Mouse (Mus musculus) C2C12 (cell line): Measurements from ENCODE around the gene D10Jhu81e. TPM values are rescaled to one million over a fixed set of nuclear protein-coding genes. Genes with fewer than 3 reads are reported as not detected.
"Not testable (repeated sequence)": the region's sequence is repeated elsewhere in the genome, so short reads cannot be mapped to it uniquely, and the experiment has no call there.

Experiments
- H3K27me3 ChIP-seq: one replicate; pipeline ENCODE4 v1.6.1; 2011; ENCODE audit not compliant: control insufficient read depth, insufficient read depth, insufficient read length
- H3K36me3 ChIP-seq: one replicate; pipeline ENCODE4 v1.6.1; 2011; ENCODE audit not compliant: control insufficient read depth, insufficient read depth
- H3K4me3 ChIP-seq: one replicate; pipeline ENCODE4 v1.5.1; 2011; ENCODE audit warnings: mild to moderate bottlenecking, control low read depth; ENCODE audit not compliant: poor library complexity, insufficient read depth, severe bottlenecking
- H3K79me2 ChIP-seq: one replicate; pipeline ENCODE4 v1.6.1; 2011; ENCODE audit not compliant: control insufficient read depth, insufficient read depth
- H3K79me3 ChIP-seq: one replicate; pipeline ENCODE4 v1.6.1; 2011; ENCODE audit warnings: low read depth, control low read depth
- H3ac ChIP-seq: one replicate; pipeline ENCODE3; 2011; ENCODE audit warnings: low read depth; ENCODE audit not compliant: control insufficient read depth, insufficient read length
- CEBPB ChIP-seq: IDR thresholded peaks from one replicate; pipeline ENCODE4 v1.6.1; 2011; ENCODE audit warnings: low read depth, mild to moderate bottlenecking, control low read depth, moderate library complexity
- CTCF ChIP-seq: IDR thresholded peaks from one replicate; pipeline ENCODE4 v1.5.1; 2011; ENCODE audit not compliant: control insufficient read depth, insufficient read depth, insufficient read length
- FOSL1 ChIP-seq: IDR thresholded peaks from one replicate; pipeline ENCODE4 v1.8.0; 2011; ENCODE audit warnings: mild to moderate bottlenecking, low read length; ENCODE audit not compliant: poor library complexity, insufficient read depth, severe bottlenecking
- MAX ChIP-seq: IDR thresholded peaks from one replicate; pipeline ENCODE4 v1.6.1; 2011; ENCODE audit warnings: mild to moderate bottlenecking, control low read depth
- MYOD1 ChIP-seq: IDR thresholded peaks from one replicate; pipeline ENCODE4 v1.6.1; 2011; ENCODE audit warnings: low read depth; ENCODE audit not compliant: control insufficient read depth, insufficient read length
- MYOG ChIP-seq: IDR thresholded peaks from one replicate; pipeline ENCODE4 v1.6.1; 2011; ENCODE audit not compliant: control insufficient read depth, insufficient read length; ENCODE audit errors: extremely low read depth
- USF1 ChIP-seq: IDR thresholded peaks from one replicate; pipeline ENCODE4 v1.6.1; 2011; ENCODE audit warnings: low read depth, mild to moderate bottlenecking, control low read depth, moderate library complexity
- polyA plus RNA-seq: library from polyadenylated mRNA; unstranded; fragments of >200 nt; fragmentation: generic; extraction: Trizol; gene quantifications from one replicate; pipeline ENCODE4 v1.2.1, GENCODE M21; 2012; ENCODE audit warnings: missing spikeins

D10Jhu81e gene
- polyA plus RNA-seq, 1 experiment = 38.0 TPM

DNA sequence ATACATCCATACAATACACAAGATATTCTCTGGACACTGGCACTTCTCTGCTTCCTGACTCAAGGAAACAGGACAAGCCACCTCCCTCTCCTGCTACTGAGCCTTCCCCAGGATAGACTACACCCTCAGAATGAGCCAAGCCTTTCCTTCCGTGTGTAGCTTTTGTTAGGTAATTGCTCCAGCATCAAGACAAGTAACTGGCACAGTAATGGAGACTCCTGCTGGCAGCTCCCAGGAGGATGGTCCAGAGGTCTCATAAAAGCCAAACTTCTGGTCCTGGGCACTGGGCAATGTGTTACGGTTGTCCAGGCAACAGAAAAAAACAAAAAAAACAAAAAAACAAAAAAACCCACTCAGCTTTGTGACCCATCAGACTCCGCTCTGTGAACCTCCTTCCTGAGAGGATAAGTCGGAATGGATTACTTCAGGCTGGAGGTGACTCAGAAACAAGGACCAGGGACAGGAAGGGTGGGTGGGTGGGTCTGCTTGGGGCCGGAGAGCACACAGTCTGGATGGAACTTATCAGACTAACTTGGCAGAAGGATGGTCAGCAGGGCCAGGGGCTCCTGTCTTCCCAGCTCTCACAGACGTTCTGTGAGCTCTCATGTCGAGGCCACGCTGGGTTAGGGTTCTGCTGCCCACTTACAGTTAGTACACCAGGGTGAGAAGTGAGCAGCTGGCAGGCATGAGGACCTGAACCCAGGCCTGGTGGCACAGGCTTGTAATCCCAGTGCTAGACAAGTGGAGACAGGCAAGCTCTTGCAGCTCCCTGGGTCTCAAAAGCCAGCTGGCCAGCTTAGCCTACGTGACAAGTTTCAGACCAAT is 42.3 kb downstream of the D10Jhu81e start:
- Histone ChIP-seq H3ac (no peak overlapping the region), H3K27me3 (no peaks in the 10 kb centered on the region), H3K79me3 (no peaks in the 10 kb centered on the region), H3K4me3 (no peak overlapping the region), H3K36me3 (no peaks in the 10 kb centered on the region), H3K79me2 (no peaks in the 10 kb centered on the region)
- TF ChIP-seq USF1 (no peak), CTCF (no peak), CEBPB (no peak), FOSL1 (no peak), MYOG (no peak), MYOD1 (no peak), MAX (no peak)

DNA sequence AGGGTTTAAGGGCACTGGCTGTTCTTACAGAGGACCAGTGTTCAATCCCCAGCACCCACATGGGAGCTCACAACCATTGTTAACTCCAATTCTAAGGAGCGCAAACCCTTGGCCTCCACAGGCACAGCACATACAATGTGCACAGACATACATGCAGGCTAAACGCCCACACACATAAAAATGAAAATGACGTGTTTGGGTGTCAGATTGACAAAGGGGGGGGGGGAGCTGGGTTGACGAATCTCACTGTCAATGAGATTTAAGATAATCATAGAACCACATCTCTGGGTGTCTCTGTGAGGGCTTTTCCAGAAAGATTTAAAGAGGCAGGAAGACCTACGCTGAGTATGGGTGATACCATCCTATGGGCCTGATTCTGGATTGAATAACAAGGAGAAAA is 43.3 kb downstream of the D10Jhu81e start:
- Histone ChIP-seq H3ac (no peak overlapping the region), H3K36me3 (no peaks in the 10 kb centered on the region), H3K27me3 (no peaks in the 10 kb centered on the region), H3K79me2 (no peaks in the 10 kb centered on the region), H3K79me3 (no peaks in the 10 kb centered on the region), H3K4me3 (no peak overlapping the region)
- TF ChIP-seq CTCF (no peak), MYOG (no peak), USF1 (no peak), MAX (no peak), CEBPB (no peak), MYOD1 (no peak), FOSL1 (no peak)

GRCm38 (mm10) chr10:78125061-78125460 is 44.5 kb downstream of the D10Jhu81e start:
- H3K79me3 ChIP-seq, H3K79me2 ChIP-seq, H3ac ChIP-seq, H3K36me3 ChIP-seq, H3K4me3 ChIP-seq, H3K27me3 ChIP-seq: not testable (repeated sequence)

DNA sequence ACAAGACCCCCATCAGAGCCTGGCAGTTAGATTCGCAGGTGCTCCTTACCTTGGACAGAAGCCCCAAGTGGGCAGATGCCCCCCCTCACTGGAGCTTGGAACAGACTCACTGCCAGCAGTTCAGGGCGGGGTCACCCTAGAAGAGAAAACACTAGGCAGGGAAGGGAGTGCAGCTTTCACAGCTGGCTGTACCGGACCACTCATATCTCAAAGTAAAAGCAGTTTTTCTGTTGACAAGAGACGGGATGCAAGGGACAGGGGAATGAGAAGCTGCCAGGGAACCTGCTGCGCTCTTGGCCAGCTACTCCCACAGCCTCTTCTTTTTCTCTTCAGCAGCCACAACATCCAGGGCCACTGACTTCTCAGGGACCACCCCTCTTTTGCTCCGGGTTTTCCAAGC is 45.4 kb downstream of the D10Jhu81e start:
- H3K79me3 ChIP-seq, H3K4me3 ChIP-seq, H3K79me2 ChIP-seq, H3ac ChIP-seq, H3K27me3 ChIP-seq, H3K36me3 ChIP-seq: not testable (repeated sequence)

DNA sequence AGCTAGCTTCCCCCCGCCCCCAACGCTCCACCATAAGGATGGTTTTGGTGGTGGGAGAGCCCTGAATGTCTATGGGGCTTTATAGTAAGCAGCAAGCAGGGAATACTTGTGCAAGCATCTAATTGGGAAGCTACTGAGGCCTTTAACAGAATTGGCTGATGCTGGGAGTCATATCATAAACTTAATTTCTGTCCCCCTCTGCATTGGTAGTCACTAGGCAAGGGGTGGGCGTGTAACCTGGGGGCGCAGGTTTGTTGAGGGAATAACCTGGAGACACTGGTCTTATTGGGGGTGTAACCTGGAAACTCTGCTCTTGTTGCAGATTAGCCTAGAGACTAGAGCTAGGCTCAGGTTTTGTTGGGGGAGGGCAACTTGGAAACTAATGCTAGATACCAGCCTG is 50.2 kb downstream of the D10Jhu81e start:
- Histone ChIP-seq H3K79me2 (no peaks in the 10 kb centered on the region), H3K36me3 (no peaks in the 10 kb centered on the region), H3ac (no peak overlapping the region), H3K27me3 (peaks cover 4% of the 10 kb centered on the region), H3K4me3 (no peak overlapping the region), H3K79me3 (no peaks in the 10 kb centered on the region)
- TF ChIP-seq USF1 (no peak), CTCF (no peak), CEBPB (no peak), MAX (no peak), MYOG (no peak), FOSL1 (no peak), MYOD1 (no peak)

GRCm38 (mm10) chr10:78115153-78115552 is 54.4 kb downstream of the D10Jhu81e start:
- Histone ChIP-seq H3K79me2 (no peaks in the 10 kb centered on the region), H3ac (no peak overlapping the region), H3K79me3 (no peaks in the 10 kb centered on the region), H3K4me3 (no peak overlapping the region), H3K36me3 (no peaks in the 10 kb centered on the region), H3K27me3 (peaks cover 4% of the 10 kb centered on the region)
- TF ChIP-seq MAX (no peak), USF1 (no peak), FOSL1 (no peak), CEBPB (no peak), MYOG (no peak), MYOD1 (no peak), CTCF (no peak)
